Mouse (Mus musculus): Measurements from ENCODE around the gene Tbc1d14. TPM values are rescaled to one million over a fixed set of nuclear protein-coding genes. Genes with fewer than 3 reads are reported as not detected.

Gene Tbc1d14
- total and polyA plus RNA-seq, 2 experiments = 5.4 to 8.4 TPM

GRCm38 (mm10) chr5:36570546-36571245, 22.4 kb downstream of the Tbc1d14 start:
- Histone ChIP-seq H3K27me3 (ENCODE audit: control insufficient read depth, insufficient read depth, low read length) (no peaks in the 10 kb centered on the region), H3K36me3 (ENCODE audit: control insufficient read depth, insufficient read depth, low read length) (no peaks in the 10 kb centered on the region; the same call in 1 of the 2 replicates), H3K27ac (replicated peaks; ENCODE audit: insufficient read depth, low read depth, low read length) (peak overlapping the region; percentile 20), H3K79me2 (ENCODE audit: control insufficient read depth, insufficient read depth, low read length) (peaks cover 22% of the 10 kb centered on the region; the same call in 1 of the 2 replicates), H3K9ac (ENCODE audit: low read depth, low read length) (no peak overlapping the region), H3K4me3 (ENCODE audit: insufficient read depth, low read depth, low read length) (no peak overlapping the region), H3K4me1 (ENCODE audit: control insufficient read depth, insufficient read depth, low read length) (peaks cover 50% of the 10 kb centered on the region)
- peak; percentile 55 for DNase-seq (ENCODE audit: extremely low read depth, low read depth, low spot score)
- TF ChIP-seq CTCF (IDR thresholded peaks at IDR 0.05; ENCODE audit: low read depth, low read length) (no peak), POLR2A (IDR thresholded peaks at IDR 0.05; ENCODE audit: extremely low read depth, insufficient read depth, low read length) (no peak)
- 54% methylated on average over 4 of the region's 4 CpGs for WGBS

- WGBS = 29% methylated on average over 7 of the region's 7 CpGs
- Histone ChIP-seq H3K4me3 (ENCODE audit: insufficient read depth, low read depth, low read length) (no peak overlapping the region), H3K4me1 (ENCODE audit: control insufficient read depth, insufficient read depth, low read length) (peaks cover 45% of the 10 kb centered on the region), H3K27ac (replicated peaks; ENCODE audit: insufficient read depth, low read depth, low read length) (peak overlapping the region; percentile 51), H3K36me3 (ENCODE audit: control insufficient read depth, insufficient read depth, low read length) (no peaks in the 10 kb centered on the region; the same call in 1 of the 2 replicates), H3K79me2 (ENCODE audit: control insufficient read depth, insufficient read depth, low read length) (peaks cover 25% of the 10 kb centered on the region; the same call in 1 of the 2 replicates), H3K9ac (ENCODE audit: low read depth, low read length) (no peak overlapping the region), H3K27me3 (ENCODE audit: control insufficient read depth, insufficient read depth, low read length) (no peaks in the 10 kb centered on the region)
- no peak for TF ChIP-seq POLR2A (IDR thresholded peaks at IDR 0.05; ENCODE audit: extremely low read depth, insufficient read depth, low read length)
- no peak for TF ChIP-seq CTCF (IDR thresholded peaks at IDR 0.05; ENCODE audit: low read depth, low read length)
- peak; percentile 94 for DNase-seq (ENCODE audit: extremely low read depth, low read depth, low spot score)
Observed at GRCm38 (mm10) chr5:36570098-36570497, 23.0 kb downstream of the Tbc1d14 start.

DNA sequence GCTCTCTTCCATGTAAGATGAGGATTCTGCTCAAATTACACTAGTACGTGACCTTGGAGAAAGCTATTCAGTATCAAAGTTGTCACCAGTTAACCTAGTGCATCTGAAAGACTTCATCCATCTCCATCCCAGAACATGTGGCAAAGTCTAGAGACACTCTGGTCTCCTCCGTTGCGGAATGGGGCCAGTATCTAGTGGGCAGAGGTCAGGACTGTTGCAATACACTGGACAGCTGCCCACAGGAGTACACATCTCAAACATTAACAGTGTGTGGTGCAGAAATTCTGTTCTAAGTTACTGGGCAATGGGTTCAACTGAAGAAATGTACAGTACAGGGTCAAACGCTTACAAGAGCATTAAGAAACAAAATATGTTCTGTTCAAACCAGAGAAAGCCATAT, 25.0 kb downstream of the Tbc1d14 start:
- Histone ChIP-seq H3K4me1 (ENCODE audit: control insufficient read depth, insufficient read depth, low read length) (peaks cover 31% of the 10 kb centered on the region), H3K9ac (ENCODE audit: low read depth, low read length) (no peak overlapping the region), H3K27me3 (ENCODE audit: control insufficient read depth, insufficient read depth, low read length) (no peaks in the 10 kb centered on the region), H3K79me2 (ENCODE audit: control insufficient read depth, insufficient read depth, low read length) (peaks cover 37% of the 10 kb centered on the region; the same call in 1 of the 2 replicates), H3K4me3 (ENCODE audit: insufficient read depth, low read depth, low read length) (no peak overlapping the region), H3K27ac (replicated peaks; ENCODE audit: insufficient read depth, low read depth, low read length) (peak overlapping the region; percentile 80), H3K36me3 (ENCODE audit: control insufficient read depth, insufficient read depth, low read length) (no peaks in the 10 kb centered on the region; the same call in 1 of the 2 replicates)
- no peak for TF ChIP-seq POLR2A (IDR thresholded peaks at IDR 0.05; ENCODE audit: extremely low read depth, insufficient read depth, low read length)
- no peak for TF ChIP-seq CTCF (IDR thresholded peaks at IDR 0.05; ENCODE audit: low read depth, low read length)
- DNase-seq (ENCODE audit: extremely low read depth, low read depth, low spot score) = peak; percentile 95
- 16% methylated on average over 4 of the region's 4 CpGs for WGBS

- Histone ChIP-seq H3K79me2 (ENCODE audit: control insufficient read depth, insufficient read depth, low read length) (peaks cover 36% of the 10 kb centered on the region; the same call in 1 of the 2 replicates), H3K27me3 (ENCODE audit: control insufficient read depth, insufficient read depth, low read length) (no peaks in the 10 kb centered on the region), H3K36me3 (ENCODE audit: control insufficient read depth, insufficient read depth, low read length) (no peaks in the 10 kb centered on the region; the same call in 1 of the 2 replicates), H3K4me1 (ENCODE audit: control insufficient read depth, insufficient read depth, low read length) (peaks cover 31% of the 10 kb centered on the region), H3K4me3 (ENCODE audit: insufficient read depth, low read depth, low read length) (no peak overlapping the region), H3K9ac (ENCODE audit: low read depth, low read length) (no peak overlapping the region), H3K27ac (replicated peaks; ENCODE audit: insufficient read depth, low read depth, low read length) (peak overlapping the region; percentile 46)
- 5% methylated on average over 2 of the region's 2 CpGs for WGBS
- TF ChIP-seq POLR2A (IDR thresholded peaks at IDR 0.05; ENCODE audit: extremely low read depth, insufficient read depth, low read length) = no peak
- TF ChIP-seq CTCF (IDR thresholded peaks at IDR 0.05; ENCODE audit: low read depth, low read length) = no peak
- peak; percentile 39 for DNase-seq (ENCODE audit: extremely low read depth, low read depth, low spot score)
Observed at GRCm38 (mm10) chr5:36567627-36568026, 25.4 kb downstream of the Tbc1d14 start.

- H3K9ac ChIP-seq (ENCODE audit: low read depth, low read length) = no peak overlapping the region
- no peak overlapping the region for H3K27ac ChIP-seq (replicated peaks; ENCODE audit: insufficient read depth, low read depth, low read length)
- TF ChIP-seq CTCF (IDR thresholded peaks at IDR 0.05; ENCODE audit: low read depth, low read length) (no peak), POLR2A (IDR thresholded peaks at IDR 0.05; ENCODE audit: extremely low read depth, insufficient read depth, low read length) (no peak)
- H3K79me2 ChIP-seq (ENCODE audit: control insufficient read depth, insufficient read depth, low read length) = peaks cover 35% of the 10 kb centered on the region; the same call in 1 of the 2 replicates
- H3K27me3 ChIP-seq (ENCODE audit: control insufficient read depth, insufficient read depth, low read length) = no peaks in the 10 kb centered on the region
- DNase-seq (ENCODE audit: extremely low read depth, low read depth, low spot score) = no peak
- H3K4me3 ChIP-seq (ENCODE audit: insufficient read depth, low read depth, low read length) = no peak overlapping the region
- H3K4me1 ChIP-seq (ENCODE audit: control insufficient read depth, insufficient read depth, low read length) = peaks cover 24% of the 10 kb centered on the region
- 73% methylated on average over 9 of the region's 9 CpGs for WGBS
- no peaks in the 10 kb centered on the region for H3K36me3 ChIP-seq (ENCODE audit: control insufficient read depth, insufficient read depth, low read length)
Observed at GRCm38 (mm10) chr5:36564530-36564929, 28.5 kb downstream of the Tbc1d14 start.

DNA sequence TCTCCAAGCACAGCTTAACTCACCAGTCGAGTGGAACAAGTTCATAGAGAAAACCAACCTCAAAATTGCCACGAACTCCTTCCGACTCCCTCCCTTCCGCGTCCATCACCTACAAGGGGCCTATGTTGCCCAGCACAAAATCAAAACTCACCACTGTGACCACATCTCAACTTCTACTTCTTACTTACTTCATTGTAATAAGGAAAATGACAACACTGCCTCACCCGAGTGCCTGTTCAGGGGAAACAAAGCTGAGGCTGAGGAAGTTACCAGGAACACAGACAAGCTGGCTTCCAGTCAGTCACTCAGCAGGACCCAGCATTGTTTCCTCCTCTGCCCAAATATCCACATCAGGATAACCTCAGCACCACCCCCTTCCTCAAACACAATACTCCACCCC, 29.3 kb downstream of the Tbc1d14 start:
- H3K4me3 ChIP-seq (ENCODE audit: insufficient read depth, low read depth, low read length) = no peak overlapping the region
- peak overlapping the region; percentile 20 for H3K27ac ChIP-seq (replicated peaks; ENCODE audit: insufficient read depth, low read depth, low read length)
- peaks cover 31% of the 10 kb centered on the region; the same call in 1 of the 2 replicates for H3K79me2 ChIP-seq (ENCODE audit: control insufficient read depth, insufficient read depth, low read length)
- TF ChIP-seq CTCF (IDR thresholded peaks at IDR 0.05; ENCODE audit: low read depth, low read length) (no peak), POLR2A (IDR thresholded peaks at IDR 0.05; ENCODE audit: extremely low read depth, insufficient read depth, low read length) (no peak)
- H3K36me3 ChIP-seq (ENCODE audit: control insufficient read depth, insufficient read depth, low read length) = no peaks in the 10 kb centered on the region
- DNase-seq (ENCODE audit: extremely low read depth, low read depth, low spot score) = peak; percentile 31
- no peak overlapping the region for H3K9ac ChIP-seq (ENCODE audit: low read depth, low read length)
- no peaks in the 10 kb centered on the region for H3K27me3 ChIP-seq (ENCODE audit: control insufficient read depth, insufficient read depth, low read length)
- H3K4me1 ChIP-seq (ENCODE audit: control insufficient read depth, insufficient read depth, low read length) = peaks cover 26% of the 10 kb centered on the region
- 85% methylated on average over 6 of the region's 6 CpGs for WGBS
